Mouse (Mus musculus): ENCODE results near the gene Arl6ip4. TPM values are rescaled to one million over a fixed set of nuclear protein-coding genes. Genes with fewer than 3 reads are reported as not detected.

Arl6ip4 gene
- polyA plus RNA-seq, 1 experiment from 2014 or later, result 105 TPM

GRCm38 (mm10) chr5:124155943-124156342 lies 40.1 kb downstream of the Arl6ip4 start:
- no peaks in the 10 kb centered on the region for H3K4me1 ChIP-seq (ENCODE audit: control insufficient read depth, insufficient read depth, low read length)
- H3K36me3 ChIP-seq (ENCODE audit: control insufficient read depth, insufficient read depth, low read length), result no peaks in the 10 kb centered on the region
- H3K4me2 ChIP-seq (replicated peaks; ENCODE audit: low read depth, low read length), result no peak overlapping the region
- ATAC-seq (ENCODE audit: low FRiP score, low TSS enrichment), result no peak
- no peak overlapping the region for H3K4me3 ChIP-seq (ENCODE audit: low read length)
- no peak overlapping the region for H3K27ac ChIP-seq (ENCODE audit: low read depth, low read length)
- H3K9me3 ChIP-seq (ENCODE audit: control insufficient read depth, low read length), result no peaks in the 10 kb centered on the region
- WGBS, result 82% methylated on average over 5 of the region's 5 CpGs
- H3K9ac ChIP-seq (ENCODE audit: low read depth, low read length), result no peak overlapping the region
- no peaks in the 10 kb centered on the region for H3K27me3 ChIP-seq (ENCODE audit: control insufficient read depth, insufficient read depth, low read length)

DNA sequence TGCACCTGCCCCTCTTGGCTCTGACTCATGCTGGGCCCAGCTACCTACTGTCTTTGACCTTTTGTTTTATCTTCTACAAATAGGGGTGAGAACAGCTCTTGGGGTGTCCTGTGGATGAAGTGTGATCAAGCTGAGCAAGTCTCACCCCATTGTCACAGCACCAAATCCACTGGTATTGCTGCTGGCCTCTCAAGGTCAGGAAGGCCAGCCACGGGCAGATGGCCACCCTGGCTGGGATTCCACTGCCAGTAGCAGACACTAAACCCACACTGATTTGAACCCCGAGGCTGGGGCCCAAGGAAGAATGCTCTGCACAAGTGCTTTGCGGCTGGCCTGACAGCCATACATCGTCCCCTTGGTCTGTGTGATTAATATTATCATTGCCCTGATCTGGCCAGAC lies 42.4 kb downstream of the Arl6ip4 start:
- WGBS, result 62% methylated on average over 4 of the region's 4 CpGs
- H3K4me1 ChIP-seq (ENCODE audit: control insufficient read depth, insufficient read depth, low read length), result peaks cover 2% of the 10 kb centered on the region; the same call in 1 of the 2 replicates
- ATAC-seq (ENCODE audit: low FRiP score, low TSS enrichment), result no peak

GRCm38 (mm10) chr5:124159453-124159852 lies 43.6 kb downstream of the Arl6ip4 start:
- no peak overlapping the region for H3K27ac ChIP-seq (ENCODE audit: low read depth, low read length)
- no peaks in the 10 kb centered on the region for H3K27me3 ChIP-seq (ENCODE audit: control insufficient read depth, insufficient read depth, low read length)
- whole genome bisulfite sequencing, result 29% methylated on average over 7 of the region's 7 CpGs
- H3K9ac ChIP-seq (ENCODE audit: low read depth, low read length), result no peak overlapping the region
- no peak for ATAC-seq (ENCODE audit: low FRiP score, low TSS enrichment)
- H3K9me3 ChIP-seq (ENCODE audit: control insufficient read depth, low read length), result no peaks in the 10 kb centered on the region
- no peak overlapping the region for H3K4me3 ChIP-seq (ENCODE audit: low read length)
- H3K36me3 ChIP-seq (ENCODE audit: control insufficient read depth, insufficient read depth, low read length), result no peaks in the 10 kb centered on the region
- peaks cover 6% of the 10 kb centered on the region; the same call in 1 of the 2 replicates for H3K4me1 ChIP-seq (ENCODE audit: control insufficient read depth, insufficient read depth, low read length)
- no peak overlapping the region for H3K4me2 ChIP-seq (replicated peaks; ENCODE audit: low read depth, low read length)

More for the DNA sequence above, 42.4 kb downstream of the Arl6ip4 start:
- no peaks in the 10 kb centered on the region for H3K9me3 ChIP-seq (ENCODE audit: control insufficient read depth, low read length)
- H3K4me2 ChIP-seq (replicated peaks; ENCODE audit: low read depth, low read length), result no peak overlapping the region
- no peaks in the 10 kb centered on the region for H3K36me3 ChIP-seq (ENCODE audit: control insufficient read depth, insufficient read depth, low read length)
- H3K4me3 ChIP-seq (ENCODE audit: low read length), result no peak overlapping the region
- H3K9ac ChIP-seq (ENCODE audit: low read depth, low read length), result no peak overlapping the region
- H3K27ac ChIP-seq (ENCODE audit: low read depth, low read length), result no peak overlapping the region
- H3K27me3 ChIP-seq (ENCODE audit: control insufficient read depth, insufficient read depth, low read length), result no peaks in the 10 kb centered on the region

GRCm38 (mm10) chr5:124161831-124162230 lies 45.9 kb downstream of the Arl6ip4 start:
- H3K9ac ChIP-seq (ENCODE audit: low read depth, low read length), result no peak overlapping the region
- H3K9me3 ChIP-seq (ENCODE audit: control insufficient read depth, low read length), result no peaks in the 10 kb centered on the region
- H3K4me3 ChIP-seq (ENCODE audit: low read length), result no peak overlapping the region
- 61% methylated on average over 10 of the region's 10 CpGs for WGBS
- no peaks in the 10 kb centered on the region for H3K36me3 ChIP-seq (ENCODE audit: control insufficient read depth, insufficient read depth, low read length)
- H3K4me1 ChIP-seq (ENCODE audit: control insufficient read depth, insufficient read depth, low read length), result peaks cover 25% of the 10 kb centered on the region
- no peak overlapping the region for H3K27ac ChIP-seq (ENCODE audit: low read depth, low read length)
- no peaks in the 10 kb centered on the region for H3K27me3 ChIP-seq (ENCODE audit: control insufficient read depth, insufficient read depth, low read length)
- ATAC-seq (ENCODE audit: low FRiP score, low TSS enrichment), result no peak
- H3K4me2 ChIP-seq (replicated peaks; ENCODE audit: low read depth, low read length), result no peak overlapping the region

- Histone ChIP-seq H3K9me3 (ENCODE audit: control insufficient read depth, low read length) (no peaks in the 10 kb centered on the region), H3K4me2 (replicated peaks; ENCODE audit: low read depth, low read length) (no peak overlapping the region), H3K27me3 (ENCODE audit: control insufficient read depth, insufficient read depth, low read length) (no peaks in the 10 kb centered on the region), H3K27ac (ENCODE audit: low read depth, low read length) (no peak overlapping the region), H3K9ac (ENCODE audit: low read depth, low read length) (no peak overlapping the region), H3K36me3 (ENCODE audit: control insufficient read depth, insufficient read depth, low read length) (no peaks in the 10 kb centered on the region), H3K4me3 (ENCODE audit: low read length) (no peak overlapping the region), H3K4me1 (ENCODE audit: control insufficient read depth, insufficient read depth, low read length) (peaks cover 32% of the 10 kb centered on the region)
- peak; percentile 30; the same call in 1 of the 2 replicates for ATAC-seq (ENCODE audit: low FRiP score, low TSS enrichment)
- 58% methylated on average over 5 of the region's 5 CpGs for WGBS
These were observed 46.7 kb downstream of the Arl6ip4 start for GRCm38 (mm10) chr5:124162577-124162976.

DNA sequence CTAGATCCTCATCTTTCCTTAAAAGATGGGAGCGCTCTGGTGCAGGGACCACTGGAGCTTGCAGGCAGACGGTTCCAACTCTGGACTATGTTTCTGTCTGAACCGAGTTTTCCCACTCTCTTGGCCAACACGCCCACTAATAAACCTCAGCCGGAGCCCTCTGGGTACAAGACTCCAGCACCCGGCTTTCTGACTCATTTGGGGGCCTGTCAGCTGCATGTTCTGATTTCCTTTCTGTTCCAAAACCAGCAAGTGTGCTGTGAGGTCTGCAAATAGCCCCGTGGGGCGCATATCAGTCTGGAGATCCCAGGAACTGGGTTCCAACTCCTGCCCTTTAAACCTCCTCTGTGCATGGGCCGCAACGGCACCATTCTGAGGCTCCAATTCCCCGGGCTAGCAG lies 47.6 kb downstream of the Arl6ip4 start:
- 80% methylated on average over 11 of the region's 11 CpGs for WGBS
- Histone ChIP-seq H3K4me2 (replicated peaks; ENCODE audit: low read depth, low read length) (no peak overlapping the region), H3K36me3 (ENCODE audit: control insufficient read depth, insufficient read depth, low read length) (no peaks in the 10 kb centered on the region), H3K4me1 (ENCODE audit: control insufficient read depth, insufficient read depth, low read length) (peaks cover 32% of the 10 kb centered on the region), H3K27ac (ENCODE audit: low read depth, low read length) (no peak overlapping the region), H3K4me3 (ENCODE audit: low read length) (no peak overlapping the region), H3K9me3 (ENCODE audit: control insufficient read depth, low read length) (no peaks in the 10 kb centered on the region), H3K27me3 (ENCODE audit: control insufficient read depth, insufficient read depth, low read length) (no peaks in the 10 kb centered on the region), H3K9ac (ENCODE audit: low read depth, low read length) (no peak overlapping the region)
- no peak for ATAC-seq (ENCODE audit: low FRiP score, low TSS enrichment)

DNA sequence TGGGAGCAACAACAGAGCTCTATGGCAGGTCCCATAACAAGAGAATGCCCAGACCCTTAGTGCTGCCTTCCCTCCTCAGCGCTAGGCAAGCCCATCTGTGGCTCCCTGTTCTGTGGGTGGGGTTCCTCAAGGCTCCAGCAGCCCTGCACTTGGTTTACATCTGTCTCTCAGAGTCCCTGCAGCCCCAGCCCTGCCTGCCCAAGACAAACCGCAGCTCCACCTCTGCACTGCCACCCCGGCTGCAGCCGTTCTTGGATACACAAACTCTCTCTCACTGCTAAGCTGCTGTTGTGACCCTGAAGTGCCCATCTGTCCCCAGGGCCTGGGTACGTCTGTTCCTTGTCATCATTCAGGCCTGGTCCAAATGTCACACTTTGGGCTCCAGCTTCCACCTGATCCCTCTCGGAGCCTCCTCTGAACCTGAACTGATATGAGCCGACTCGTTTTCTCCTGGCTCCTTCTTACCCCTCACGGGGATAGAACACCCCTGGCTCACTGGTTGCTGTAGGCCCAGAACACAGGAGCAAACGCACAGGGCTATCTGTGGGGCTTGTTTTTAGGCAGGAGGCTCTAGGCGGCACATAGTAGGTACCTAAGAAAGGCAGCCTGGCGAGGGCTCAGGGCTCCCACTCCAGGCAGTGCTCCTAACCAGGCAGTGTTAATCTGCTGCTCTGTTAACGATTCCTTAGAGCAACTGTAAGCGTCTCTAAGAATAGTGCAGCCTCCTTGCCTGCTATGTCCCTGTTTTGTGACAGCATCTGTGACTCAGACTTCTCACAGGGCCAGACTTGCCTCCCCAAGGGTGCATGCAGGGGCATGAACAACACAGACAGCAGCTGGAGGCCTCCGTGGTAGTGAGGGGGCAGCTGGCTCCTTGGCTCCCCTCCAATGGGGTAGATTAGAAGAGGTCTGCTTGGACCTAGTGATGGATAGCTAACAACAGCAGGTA lies 50.0 kb downstream of the Arl6ip4 start:
- H3K4me3 ChIP-seq (ENCODE audit: low read length), result no peak overlapping the region
- H3K4me2 ChIP-seq (replicated peaks; ENCODE audit: low read depth, low read length), result no peak overlapping the region
- WGBS, result 51% methylated on average over 15 of the region's 15 CpGs
- no peaks in the 10 kb centered on the region for H3K9me3 ChIP-seq (ENCODE audit: control insufficient read depth, low read length)
- no peaks in the 10 kb centered on the region for H3K27me3 ChIP-seq (ENCODE audit: control insufficient read depth, insufficient read depth, low read length)
- no peak for ATAC-seq (ENCODE audit: low FRiP score, low TSS enrichment)
- H3K9ac ChIP-seq (ENCODE audit: low read depth, low read length), result no peak overlapping the region
- no peak overlapping the region for H3K27ac ChIP-seq (ENCODE audit: low read depth, low read length)
- H3K36me3 ChIP-seq (ENCODE audit: control insufficient read depth, insufficient read depth, low read length), result no peaks in the 10 kb centered on the region
- peaks cover 32% of the 10 kb centered on the region for H3K4me1 ChIP-seq (ENCODE audit: control insufficient read depth, insufficient read depth, low read length)

GRCm38 (mm10) chr5:124166741-124167140 lies 50.9 kb downstream of the Arl6ip4 start:
- H3K4me3 ChIP-seq (ENCODE audit: low read length), result no peak overlapping the region

DNA sequence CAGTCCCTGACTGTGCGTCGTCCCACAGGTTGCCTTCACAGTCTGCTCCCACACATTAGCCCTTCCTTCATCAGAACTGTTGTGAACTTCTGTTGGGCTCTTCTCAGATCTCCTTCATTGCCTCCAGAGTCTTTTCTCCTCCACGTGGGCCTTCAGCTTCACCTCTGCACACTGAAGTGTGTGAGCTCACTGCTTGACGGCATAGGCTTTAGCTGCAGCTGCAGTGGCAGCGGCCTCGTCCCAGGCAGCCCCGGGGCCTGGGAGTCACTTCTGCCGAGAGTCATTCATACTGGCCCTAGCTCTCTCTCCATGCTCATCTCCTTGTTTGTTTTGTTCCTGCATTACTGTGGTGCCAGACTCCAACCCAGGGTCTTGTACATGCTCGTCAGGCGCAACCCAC lies 51.7 kb downstream of the Arl6ip4 start:
- WGBS, result 51% methylated on average over 10 of the region's 10 CpGs
- no peak overlapping the region for H3K4me2 ChIP-seq (replicated peaks; ENCODE audit: low read depth, low read length)
- H3K4me1 ChIP-seq (ENCODE audit: control insufficient read depth, insufficient read depth, low read length), result peaks cover 32% of the 10 kb centered on the region
- no peaks in the 10 kb centered on the region for H3K36me3 ChIP-seq (ENCODE audit: control insufficient read depth, insufficient read depth, low read length)
- no peak for ATAC-seq (ENCODE audit: low FRiP score, low TSS enrichment)
- H3K9ac ChIP-seq (ENCODE audit: low read depth, low read length), result no peak overlapping the region
- H3K9me3 ChIP-seq (ENCODE audit: control insufficient read depth, low read length), result no peaks in the 10 kb centered on the region
- no peaks in the 10 kb centered on the region for H3K27me3 ChIP-seq (ENCODE audit: control insufficient read depth, insufficient read depth, low read length)
- no peak overlapping the region for H3K4me3 ChIP-seq (ENCODE audit: low read length)
- H3K27ac ChIP-seq (ENCODE audit: low read depth, low read length), result no peak overlapping the region

More at GRCm38 (mm10) chr5:124166741-124167140, 50.9 kb downstream of the Arl6ip4 start:
- no peak for ATAC-seq (ENCODE audit: low FRiP score, low TSS enrichment)
- Histone ChIP-seq H3K9me3 (ENCODE audit: control insufficient read depth, low read length) (no peaks in the 10 kb centered on the region), H3K36me3 (ENCODE audit: control insufficient read depth, insufficient read depth, low read length) (no peaks in the 10 kb centered on the region), H3K27ac (ENCODE audit: low read depth, low read length) (no peak overlapping the region), H3K27me3 (ENCODE audit: control insufficient read depth, insufficient read depth, low read length) (no peaks in the 10 kb centered on the region), H3K9ac (ENCODE audit: low read depth, low read length) (no peak overlapping the region), H3K4me2 (replicated peaks; ENCODE audit: low read depth, low read length) (no peak overlapping the region), H3K4me1 (ENCODE audit: control insufficient read depth, insufficient read depth, low read length) (peaks cover 32% of the 10 kb centered on the region)
